Mouse (Mus musculus): ENCODE results near the gene Dnaaf1. TPM values are rescaled to one million over a fixed set of nuclear protein-coding genes. Genes with fewer than 3 reads are reported as not detected.
A peak's percentile ranks its signal among the peaks of the same experiment; 100 is the strongest.

The Dnaaf1 gene
- polyA plus RNA-seq, 2 experiments = 0.06 TPM; not detected in 1

GRCm38 (mm10) chr8:119552967-119553366, 22.1 kb upstream of the Dnaaf1 start:
- Histone ChIP-seq H3K4me2 (replicated peaks; ENCODE audit: low read depth, low read length, severe bottlenecking) (no peak overlapping the region), H3K9ac (ENCODE audit: low read depth, low read length, severe bottlenecking) (no peak overlapping the region), H3K27ac (replicated peaks; ENCODE audit: low read depth, low read length) (no peak overlapping the region), H3K9me3 (ENCODE audit: control insufficient read depth, low read length) (no peaks in the 10 kb centered on the region), H3K4me1 (ENCODE audit: control insufficient read depth, insufficient read depth, low read length) (peaks cover 9% of the 10 kb centered on the region; the same call in 1 of the 2 replicates), H3K27me3 (ENCODE audit: control insufficient read depth, insufficient read depth, low read length) (no peaks in the 10 kb centered on the region), H3K4me3 (replicated peaks; ENCODE audit: low read length) (no peak overlapping the region), H3K36me3 (ENCODE audit: control insufficient read depth, insufficient read depth, low read length) (peaks cover 3% of the 10 kb centered on the region)
- DNase-seq (ENCODE audit: low spot score) = no peak
- 69% methylated on average over 2 of the region's 2 CpGs for WGBS
- no peak for TF ChIP-seq POLR2A (IDR thresholded peaks at IDR 0.05; ENCODE audit: borderline replicate concordance, extremely low read depth, insufficient read depth, insufficient read length)
- no peak for ATAC-seq (ENCODE audit: low FRiP score, low read depth)

DNA sequence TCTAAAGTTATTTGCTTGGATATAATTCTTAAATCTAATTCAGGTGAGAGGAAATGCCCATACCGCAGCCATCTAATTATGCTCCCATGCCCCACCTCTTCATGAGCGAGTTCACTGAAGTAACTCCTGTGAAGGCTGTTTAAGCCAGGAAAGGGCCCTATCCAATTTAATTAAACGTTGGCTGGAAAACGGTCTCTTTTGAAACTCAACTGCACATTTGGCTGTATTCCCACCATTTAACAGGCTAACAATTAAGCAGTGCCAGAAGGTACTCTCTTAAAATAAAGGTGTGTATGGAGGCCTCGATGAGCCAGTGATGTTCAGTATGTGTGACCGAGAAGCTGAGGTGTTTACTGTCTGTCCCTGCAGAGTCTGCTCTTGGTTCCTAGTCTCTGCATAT, 19.2 kb upstream of the Dnaaf1 start:
- DNase-seq (ENCODE audit: low spot score) (no peak), ATAC-seq (ENCODE audit: low FRiP score, low read depth) (no peak)
- Histone ChIP-seq H3K27me3 (ENCODE audit: control insufficient read depth, insufficient read depth, low read length) (no peaks in the 10 kb centered on the region), H3K9me3 (ENCODE audit: control insufficient read depth, low read length) (no peaks in the 10 kb centered on the region), H3K9ac (ENCODE audit: low read depth, low read length, severe bottlenecking) (0 out of 2 replicates have a peak overlapping the region, but pooled peaks have one; percentile 16), H3K4me1 (ENCODE audit: control insufficient read depth, insufficient read depth, low read length) (peaks cover 19% of the 10 kb centered on the region), H3K4me2 (replicated peaks; ENCODE audit: low read depth, low read length, severe bottlenecking) (no peak overlapping the region), H3K27ac (replicated peaks; ENCODE audit: low read depth, low read length) (no peak overlapping the region), H3K36me3 (ENCODE audit: control insufficient read depth, insufficient read depth, low read length) (no peaks in the 10 kb centered on the region), H3K4me3 (replicated peaks; ENCODE audit: low read length) (no peak overlapping the region)
- no peak for TF ChIP-seq POLR2A (IDR thresholded peaks at IDR 0.05; ENCODE audit: borderline replicate concordance, extremely low read depth, insufficient read depth, insufficient read length)
- WGBS = 55% methylated on average over 6 of the region's 6 CpGs

DNA sequence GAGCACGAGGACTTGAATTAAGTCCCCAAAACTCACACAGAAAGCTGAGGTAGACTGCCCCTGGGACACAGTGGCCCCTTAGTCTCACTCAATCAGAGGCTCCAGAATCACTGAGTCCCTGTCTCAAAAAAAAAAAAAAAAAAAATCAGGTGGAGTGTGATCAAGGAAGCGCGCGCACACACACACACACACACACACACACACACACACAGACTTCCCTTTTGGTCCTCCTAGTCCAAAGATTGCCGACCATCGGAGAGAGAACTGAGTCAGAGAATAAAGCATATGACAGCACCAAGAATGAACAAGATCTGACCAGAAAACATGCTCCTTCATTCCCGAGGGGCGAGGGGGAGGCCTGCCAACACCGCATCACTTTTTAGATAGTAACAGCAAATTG, 17.9 kb upstream of the Dnaaf1 start:
- Histone ChIP-seq H3K9me3 (ENCODE audit: control insufficient read depth, low read length) (no peaks in the 10 kb centered on the region), H3K36me3 (ENCODE audit: control insufficient read depth, insufficient read depth, low read length) (peaks cover 5% of the 10 kb centered on the region; the same call in 1 of the 2 replicates), H3K4me3 (replicated peaks; ENCODE audit: low read length) (peak overlapping the region; percentile 78), H3K27me3 (ENCODE audit: control insufficient read depth, insufficient read depth, low read length) (no peaks in the 10 kb centered on the region), H3K9ac (ENCODE audit: low read depth, low read length, severe bottlenecking) (peak overlapping the region; percentile 88), H3K4me1 (ENCODE audit: control insufficient read depth, insufficient read depth, low read length) (peaks cover 19% of the 10 kb centered on the region), H3K27ac (replicated peaks; ENCODE audit: low read depth, low read length) (no peak overlapping the region), H3K4me2 (replicated peaks; ENCODE audit: low read depth, low read length, severe bottlenecking) (peak overlapping the region; percentile 78)
- ATAC-seq (ENCODE audit: low FRiP score, low read depth) = no peak
- 72% methylated on average over 9 of the region's 9 CpGs for WGBS
- TF ChIP-seq POLR2A (IDR thresholded peaks at IDR 0.05; ENCODE audit: borderline replicate concordance, extremely low read depth, insufficient read depth, insufficient read length) = no peak
- DNase-seq (ENCODE audit: low spot score) = no peak

- peak overlapping the region; percentile 78 for H3K4me3 ChIP-seq (replicated peaks; ENCODE audit: low read length)
- 1% methylated on average over 55 of the region's 55 CpGs for WGBS
- DNase-seq (ENCODE audit: low spot score) (peak; percentile 66), ATAC-seq (ENCODE audit: low FRiP score, low read depth) (peak; percentile 92)
- peak overlapping the region; percentile 90 for H3K27ac ChIP-seq (replicated peaks; ENCODE audit: low read depth, low read length)
- peak overlapping the region; percentile 78 for H3K4me2 ChIP-seq (replicated peaks; ENCODE audit: low read depth, low read length, severe bottlenecking)
- H3K9me3 ChIP-seq (ENCODE audit: control insufficient read depth, low read length) = no peaks in the 10 kb centered on the region
- peaks cover 14% of the 10 kb centered on the region for H3K36me3 ChIP-seq (ENCODE audit: control insufficient read depth, insufficient read depth, low read length)
- TF ChIP-seq POLR2A (IDR thresholded peaks at IDR 0.05; ENCODE audit: borderline replicate concordance, extremely low read depth, insufficient read depth, insufficient read length) = peak; percentile 14; the same call in 1 of the 2 replicates
- peaks cover 19% of the 10 kb centered on the region for H3K4me1 ChIP-seq (ENCODE audit: control insufficient read depth, insufficient read depth, low read length)
- H3K27me3 ChIP-seq (ENCODE audit: control insufficient read depth, insufficient read depth, low read length) = no peaks in the 10 kb centered on the region
- H3K9ac ChIP-seq (ENCODE audit: low read depth, low read length, severe bottlenecking) = peak overlapping the region; percentile 88
Observed at GRCm38 (mm10) chr8:119557821-119558602, 17.0 kb upstream of the Dnaaf1 start.

DNA sequence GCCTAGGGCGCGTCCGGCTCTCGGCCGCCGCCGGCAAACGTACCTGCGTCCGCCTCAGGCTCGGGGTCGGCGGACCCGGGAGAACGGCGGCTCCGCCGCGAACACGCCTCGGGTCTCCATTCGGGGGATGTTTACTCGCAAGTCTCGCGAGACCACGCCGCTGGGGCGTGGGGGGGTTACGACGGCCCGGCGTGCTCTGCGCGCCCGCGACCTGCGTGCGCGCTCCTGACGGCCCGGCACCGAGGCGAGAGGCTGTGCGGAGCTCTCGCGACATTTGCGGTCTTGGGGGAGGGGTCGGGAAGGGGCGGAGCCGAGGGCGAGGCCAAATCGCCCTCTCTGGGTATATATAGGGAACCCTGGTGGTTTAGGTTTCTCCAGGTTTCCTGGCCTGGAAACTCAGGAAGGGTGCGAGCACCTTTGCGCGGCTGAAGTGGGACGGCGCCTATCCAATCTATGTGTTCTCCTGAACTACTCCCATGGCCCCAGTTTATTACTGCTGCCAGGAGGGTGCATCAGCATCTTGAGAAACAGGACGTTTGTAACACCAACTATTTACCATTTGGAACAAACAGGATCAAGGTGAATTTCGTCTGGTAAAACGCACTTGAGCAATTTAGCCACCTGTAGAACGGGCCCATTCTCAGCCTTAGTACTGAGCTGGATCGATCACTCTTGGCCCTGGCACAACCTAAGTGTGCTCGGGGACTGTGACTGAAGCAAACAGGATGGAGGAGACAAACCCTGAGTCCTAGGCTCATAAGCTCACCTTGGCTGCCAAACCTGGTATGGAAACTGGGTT, 16.2 kb upstream of the Dnaaf1 start, which contains the start of gene Mbtps1:
TSS of gene Mbtps1 (minus strand) at position 133 of the 799 bp plus-strand sequence.
- H3K27me3 ChIP-seq (ENCODE audit: control insufficient read depth, insufficient read depth, low read length) = no peaks in the 10 kb centered on the region
- peak within 1 kb of the TSS; percentile 88 for H3K9ac ChIP-seq (ENCODE audit: low read depth, low read length, severe bottlenecking)
- H3K36me3 ChIP-seq (ENCODE audit: control insufficient read depth, insufficient read depth, low read length) = peaks cover 21% of the 10 kb centered on the region
- DNase-seq (ENCODE audit: low spot score) (peak; percentile 93), ATAC-seq (ENCODE audit: low FRiP score, low read depth) (peak; percentile 97)
- peaks cover 19% of the 10 kb centered on the region for H3K4me1 ChIP-seq (ENCODE audit: control insufficient read depth, insufficient read depth, low read length)
- peak within 1 kb of the TSS; percentile 78 for H3K4me2 ChIP-seq (replicated peaks; ENCODE audit: low read depth, low read length, severe bottlenecking)
- peak within 1 kb of the TSS; percentile 90 for H3K27ac ChIP-seq (replicated peaks; ENCODE audit: low read depth, low read length)
- H3K9me3 ChIP-seq (ENCODE audit: control insufficient read depth, low read length) = no peaks in the 10 kb centered on the region
- peak; percentile 98; the same call in 1 of the 2 replicates for TF ChIP-seq POLR2A (IDR thresholded peaks at IDR 0.05; ENCODE audit: borderline replicate concordance, extremely low read depth, insufficient read depth, insufficient read length)
- H3K4me3 ChIP-seq (replicated peaks; ENCODE audit: low read length) = peak within 1 kb of the TSS; percentile 78
- 9% methylated on average over 43 of the region's 63 CpGs for WGBS
